Mouse (Mus musculus): ENCODE data around the gene Mobp. TPM values are rescaled to one million over a fixed set of nuclear protein-coding genes. Genes with fewer than 3 reads are reported as not detected.

The Mobp gene
- polyA plus RNA-seq, 1 experiment from 2014 or later, result 0.11 TPM

DNA sequence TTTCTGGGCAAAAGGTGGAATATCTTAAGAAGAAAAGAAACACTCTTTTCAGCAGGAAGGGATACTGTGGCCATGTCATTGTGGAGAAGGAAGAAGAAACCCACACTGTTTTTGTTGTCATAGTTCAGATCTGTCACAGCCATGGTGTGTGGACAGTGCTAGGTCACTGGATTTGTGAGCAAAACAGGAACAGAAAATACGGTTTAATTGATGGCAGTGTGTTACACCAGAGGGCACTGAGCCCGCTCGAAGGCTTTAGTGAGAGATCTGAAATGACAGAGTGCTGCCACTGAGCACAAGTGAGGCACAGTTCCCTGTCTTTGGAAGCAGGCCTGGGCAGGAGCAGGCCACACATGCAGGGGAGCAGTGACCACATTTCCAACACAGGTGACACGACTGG, 31.3 kb upstream of the Mobp start:
- peaks cover 14% of the 10 kb centered on the region; the same call in 1 of the 2 replicates for H3K36me3 ChIP-seq
- H3K4me1 ChIP-seq (replicated peaks), result 0 out of 2 replicates have a peak, but pooled peaks cover 3% of the 10 kb centered on the region
- no peak overlapping the region for H3K4me3 ChIP-seq (replicated peaks)
- H3K9me3 ChIP-seq, result no peaks in the 10 kb centered on the region
- H3K4me2 ChIP-seq (replicated peaks), result no peak overlapping the region
- no peak overlapping the region for H3K9ac ChIP-seq
- ATAC-seq, result no peak
- 82% methylated on average over 4 of the region's 4 CpGs for WGBS
- H3K27ac ChIP-seq, result no peak overlapping the region
- no peaks in the 10 kb centered on the region for H3K27me3 ChIP-seq (replicated peaks)

DNA sequence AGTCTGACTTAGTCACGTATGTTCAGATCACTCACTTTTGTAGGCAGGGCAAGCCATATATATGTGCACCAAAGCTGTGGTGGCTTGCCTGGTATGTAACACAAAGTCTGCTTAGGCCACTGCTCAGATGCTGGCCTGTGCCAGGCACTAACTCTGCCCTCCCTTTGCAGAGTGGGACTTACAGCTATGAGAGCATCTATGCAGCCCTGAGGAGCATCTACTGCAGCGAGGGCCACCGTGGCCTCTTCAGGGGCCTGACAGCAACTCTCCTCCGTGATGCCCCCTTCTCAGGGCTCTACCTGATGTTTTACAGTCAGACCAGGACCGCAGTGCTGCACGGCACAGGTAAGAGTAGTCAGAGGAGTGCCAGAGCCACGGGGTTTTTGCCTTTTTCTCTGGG, 29.0 kb upstream of the Mobp start:
- Histone ChIP-seq H3K4me3 (replicated peaks) (no peak overlapping the region), H3K36me3 (peaks cover 25% of the 10 kb centered on the region), H3K9me3 (no peaks in the 10 kb centered on the region), H3K27me3 (replicated peaks) (no peaks in the 10 kb centered on the region), H3K4me1 (replicated peaks) (0 out of 2 replicates have a peak, but pooled peaks cover 1% of the 10 kb centered on the region), H3K9ac (no peak overlapping the region), H3K4me2 (replicated peaks) (no peak overlapping the region), H3K27ac (no peak overlapping the region)
- 93% methylated on average over 7 of the region's 7 CpGs for WGBS
- ATAC-seq, result no peak

- peak overlapping the region; percentile 35 for H3K4me3 ChIP-seq (replicated peaks)
- H3K4me1 ChIP-seq (replicated peaks), result peaks cover 9% of the 10 kb centered on the region
- 55% methylated on average over 11 of the region's 11 CpGs for WGBS
- H3K27me3 ChIP-seq (replicated peaks), result no peaks in the 10 kb centered on the region
- H3K36me3 ChIP-seq, result peaks cover 28% of the 10 kb centered on the region
- peak overlapping the region; percentile 45; the same call in 1 of the 2 replicates for H3K9ac ChIP-seq
- no peaks in the 10 kb centered on the region for H3K9me3 ChIP-seq
- no peak; the same call in 1 of the 2 replicates for ATAC-seq
- H3K27ac ChIP-seq, result peak overlapping the region; percentile 60; the same call in 1 of the 2 replicates
- peak overlapping the region; percentile 72 for H3K4me2 ChIP-seq (replicated peaks)
These were observed 22.6 kb upstream of the Mobp start for GRCm38 (mm10) chr9:120126868-120127267.

GRCm38 (mm10) chr9:120127538-120128251, 21.8 kb upstream of the Mobp start, which contains the start of gene Rpsa:
Rpsa (plus strand) TSS chr9:120127689.
- H3K9me3 ChIP-seq, result no peaks in the 10 kb centered on the region
- peak within 1 kb of the TSS; percentile 72 for H3K4me2 ChIP-seq (replicated peaks)
- H3K4me1 ChIP-seq (replicated peaks), result peaks cover 9% of the 10 kb centered on the region
- WGBS, result under 1% methylated on average over 67 of the region's 72 CpGs
- peak within 1 kb of the TSS; percentile 100 for H3K9ac ChIP-seq
- H3K27me3 ChIP-seq (replicated peaks), result no peaks in the 10 kb centered on the region
- ATAC-seq, result peak; percentile 97
- H3K36me3 ChIP-seq, result peaks cover 32% of the 10 kb centered on the region
- H3K4me3 ChIP-seq (replicated peaks), result peak within 1 kb of the TSS; percentile 98
- peak within 1 kb of the TSS; percentile 94 for H3K27ac ChIP-seq

- no peaks in the 10 kb centered on the region for H3K9me3 ChIP-seq
- H3K36me3 ChIP-seq, result peaks cover 26% of the 10 kb centered on the region
- peak overlapping the region; percentile 98 for H3K4me3 ChIP-seq (replicated peaks)
- H3K27me3 ChIP-seq (replicated peaks), result no peaks in the 10 kb centered on the region
- no peak for ATAC-seq
- peak overlapping the region; percentile 100 for H3K9ac ChIP-seq
- H3K4me2 ChIP-seq (replicated peaks), result peak overlapping the region; percentile 72
- H3K27ac ChIP-seq, result peak overlapping the region; percentile 49
- 61% methylated on average over 10 of the region's 10 CpGs for WGBS
- H3K4me1 ChIP-seq (replicated peaks), result peaks cover 9% of the 10 kb centered on the region
These were observed 20.2 kb upstream of the Mobp start for GRCm38 (mm10) chr9:120129276-120129675.

DNA sequence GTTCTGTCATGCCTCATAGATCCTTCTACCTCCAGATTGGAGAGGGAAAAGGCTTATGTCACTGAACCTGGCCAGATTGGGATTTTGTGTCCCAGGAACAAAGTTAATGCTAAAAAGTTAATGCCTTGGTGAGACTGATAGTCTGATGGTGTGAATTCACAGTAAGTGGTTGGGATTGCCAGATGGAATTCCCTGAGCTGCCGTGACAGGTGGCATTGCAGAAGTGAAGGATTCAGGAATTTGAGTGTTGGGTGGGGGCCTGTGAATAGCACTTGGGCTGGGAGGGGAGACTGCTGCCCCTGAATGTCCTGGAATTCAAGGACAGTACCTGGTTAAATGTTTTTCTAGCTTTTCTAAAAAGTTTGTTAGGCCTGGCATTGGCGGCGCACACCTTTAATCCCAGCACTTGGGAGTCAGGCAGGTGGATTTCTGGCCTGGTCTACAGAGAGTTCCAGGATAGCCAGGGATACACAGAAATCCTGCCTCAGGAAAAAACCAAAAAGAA, 17.7 kb upstream of the Mobp start:
- H3K4me2 ChIP-seq (replicated peaks), result no peak overlapping the region
- no peak for ATAC-seq

DNA sequence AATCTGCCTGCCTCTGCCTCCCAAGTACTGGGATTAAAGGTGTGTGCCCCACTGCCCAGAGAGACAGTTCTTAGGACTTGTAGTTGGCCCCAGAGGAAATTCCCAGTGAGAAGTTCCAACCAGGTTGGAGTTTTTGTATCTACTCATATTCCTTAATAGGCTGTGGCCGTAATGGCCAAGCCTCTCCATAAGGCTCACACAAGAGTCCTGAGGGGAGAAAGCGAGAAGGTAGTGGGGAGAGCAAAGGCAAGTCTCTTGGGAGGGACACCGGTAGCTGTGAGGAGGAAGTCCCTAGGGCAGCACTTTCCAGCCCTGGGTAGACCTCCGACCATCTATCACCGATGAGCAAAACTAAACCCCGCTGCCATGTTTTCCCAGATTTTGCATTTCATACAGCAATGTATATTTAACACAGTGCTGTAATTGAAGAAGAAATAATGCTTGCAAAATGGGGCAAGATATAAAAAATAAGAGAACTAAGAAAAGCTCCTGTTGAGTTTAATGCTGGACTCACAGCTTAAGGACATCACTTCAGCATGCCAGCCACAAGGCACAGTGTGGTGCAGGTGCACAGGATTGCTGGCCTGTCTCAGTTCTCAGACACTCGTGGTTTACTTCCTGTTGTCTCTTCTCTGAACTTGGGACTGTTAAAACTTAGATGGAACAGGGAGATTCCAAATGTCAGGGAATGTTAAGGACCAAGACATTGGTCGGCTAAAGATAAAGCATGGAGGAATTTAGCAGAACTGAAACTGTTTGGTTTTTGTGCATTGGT, 16.3 kb upstream of the Mobp start:
- WGBS, result 32% methylated on average over 8 of the region's 8 CpGs
- peak; percentile 33; the same call in 1 of the 2 replicates for ATAC-seq
- Histone ChIP-seq H3K27ac (peak overlapping the region; percentile 36), H3K4me1 (replicated peaks) (peaks cover 9% of the 10 kb centered on the region), H3K36me3 (peaks cover 25% of the 10 kb centered on the region), H3K4me3 (replicated peaks) (no peak overlapping the region), H3K4me2 (replicated peaks) (no peak overlapping the region), H3K9ac (no peak overlapping the region), H3K9me3 (no peaks in the 10 kb centered on the region), H3K27me3 (replicated peaks) (no peaks in the 10 kb centered on the region)

More for the DNA sequence above, 17.7 kb upstream of the Mobp start:
- no peaks in the 10 kb centered on the region for H3K27me3 ChIP-seq (replicated peaks)
- no peak overlapping the region for H3K4me3 ChIP-seq (replicated peaks)
- WGBS, result 84% methylated on average over 3 of the region's 3 CpGs
- H3K27ac ChIP-seq, result no peak overlapping the region
- no peak overlapping the region for H3K9ac ChIP-seq
- peaks cover 25% of the 10 kb centered on the region for H3K36me3 ChIP-seq
- H3K4me1 ChIP-seq (replicated peaks), result peaks cover 9% of the 10 kb centered on the region
- H3K9me3 ChIP-seq, result no peaks in the 10 kb centered on the region

DNA sequence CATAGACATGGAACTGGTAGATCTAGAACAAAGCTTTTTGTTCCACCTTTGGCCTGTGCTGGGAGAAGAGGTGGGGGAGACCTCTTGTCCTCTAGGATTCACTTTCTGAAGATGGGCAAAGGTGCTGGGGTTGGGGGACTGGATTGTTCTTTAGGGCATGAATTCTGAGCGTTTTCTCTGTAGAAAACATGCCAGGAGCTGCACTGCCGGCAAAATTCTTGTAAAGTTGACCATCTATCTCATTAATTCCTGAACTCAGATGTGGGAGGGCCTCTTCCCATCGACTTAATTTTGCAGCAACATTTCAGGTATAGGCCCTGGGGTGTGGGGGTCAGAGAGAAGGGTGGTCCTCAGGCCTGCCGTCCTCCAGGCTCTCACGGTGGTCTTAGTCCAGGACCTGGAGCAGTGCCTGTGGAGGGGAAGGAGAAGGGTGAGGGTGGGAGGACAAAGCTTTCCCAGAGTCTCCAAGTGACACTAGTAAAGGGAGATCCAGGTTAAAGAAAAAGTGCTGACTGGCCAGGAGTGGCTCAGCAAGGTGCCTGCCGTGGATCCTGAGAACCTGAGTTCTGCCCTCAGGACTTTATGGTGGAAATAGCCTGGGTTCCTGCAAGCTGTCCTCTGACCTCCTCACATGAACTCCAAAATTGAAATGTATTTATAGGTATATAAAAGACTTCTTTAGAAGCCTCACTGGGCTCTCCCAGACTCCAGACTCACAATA, 15.6 kb upstream of the Mobp start:
- Histone ChIP-seq H3K27ac (no peak overlapping the region), H3K4me3 (replicated peaks) (no peak overlapping the region), H3K9ac (no peak overlapping the region), H3K9me3 (no peaks in the 10 kb centered on the region), H3K27me3 (replicated peaks) (no peaks in the 10 kb centered on the region), H3K4me2 (replicated peaks) (no peak overlapping the region), H3K4me1 (replicated peaks) (peaks cover 4% of the 10 kb centered on the region), H3K36me3 (peaks cover 25% of the 10 kb centered on the region)
- WGBS, result 44% methylated on average over 6 of the region's 6 CpGs
- ATAC-seq, result no peak

- WGBS, result 72% methylated on average over 13 of the region's 13 CpGs
These were observed 14.9 kb upstream of the Mobp start for GRCm38 (mm10) chr9:120134529-120135160.

DNA sequence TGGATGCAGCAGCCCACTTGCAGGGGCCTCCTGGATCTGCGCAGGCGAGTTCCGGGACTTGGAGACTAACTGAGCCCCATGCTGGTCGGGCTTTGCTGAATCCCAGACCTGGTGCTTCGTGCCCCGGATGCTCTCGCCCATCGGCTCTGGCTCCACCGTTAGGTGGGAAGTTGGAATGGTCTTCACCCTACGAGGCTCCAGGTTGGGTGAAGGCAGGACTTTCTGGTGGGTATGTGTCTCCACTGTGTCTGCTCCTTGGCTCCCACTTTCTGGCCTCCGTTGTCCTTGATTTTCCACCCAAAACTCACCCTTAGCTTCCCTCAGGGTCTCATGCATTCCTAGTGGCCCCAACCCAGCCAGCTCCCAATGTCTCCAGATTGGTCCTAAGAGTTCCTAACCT, 14.1 kb upstream of the Mobp start:
- peaks cover 14% of the 10 kb centered on the region for H3K36me3 ChIP-seq
- no peak overlapping the region for H3K4me2 ChIP-seq (replicated peaks)
- ATAC-seq, result no peak
- no peak overlapping the region for H3K27ac ChIP-seq
- no peak overlapping the region for H3K9ac ChIP-seq
- no peak overlapping the region for H3K4me3 ChIP-seq (replicated peaks)
- no peaks in the 10 kb centered on the region for H3K9me3 ChIP-seq
- 86% methylated on average over 11 of the region's 11 CpGs for WGBS
- no peaks in the 10 kb centered on the region for H3K27me3 ChIP-seq (replicated peaks)
- no peaks in the 10 kb centered on the region for H3K4me1 ChIP-seq (replicated peaks)

More at GRCm38 (mm10) chr9:120134529-120135160, 14.9 kb upstream of the Mobp start:
- H3K4me3 ChIP-seq (replicated peaks), result no peak overlapping the region
- no peaks in the 10 kb centered on the region for H3K27me3 ChIP-seq (replicated peaks)
- H3K9ac ChIP-seq, result no peak overlapping the region
- no peak overlapping the region for H3K4me2 ChIP-seq (replicated peaks)
- no peak overlapping the region for H3K27ac ChIP-seq
- peaks cover 20% of the 10 kb centered on the region for H3K36me3 ChIP-seq
- no peaks in the 10 kb centered on the region for H3K9me3 ChIP-seq
- no peaks in the 10 kb centered on the region for H3K4me1 ChIP-seq (replicated peaks)
- no peak for ATAC-seq

DNA sequence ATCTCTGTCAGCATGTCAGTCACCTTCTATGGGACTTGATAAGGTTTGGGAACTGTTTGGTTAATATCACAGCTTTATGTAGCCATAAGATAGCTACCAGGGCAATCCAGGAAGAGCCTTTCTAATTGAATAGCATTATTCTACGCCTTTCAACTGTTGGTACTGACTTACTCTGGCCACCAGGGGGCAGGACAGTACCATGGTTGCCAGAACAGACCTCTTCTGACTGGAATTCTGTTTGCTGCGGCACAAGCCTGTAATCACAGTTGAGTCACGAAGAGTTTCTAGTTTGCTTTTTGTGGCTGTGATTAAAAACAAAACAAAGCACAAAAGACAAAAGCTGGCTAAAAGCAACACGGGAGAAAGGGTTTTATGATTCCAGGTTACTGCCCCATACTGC, 8.9 kb upstream of the Mobp start:
- peak; percentile 81 for ATAC-seq
- Histone ChIP-seq H3K4me3 (replicated peaks) (no peak overlapping the region), H3K9ac (no peak overlapping the region), H3K27me3 (replicated peaks) (no peaks in the 10 kb centered on the region), H3K27ac (no peak overlapping the region), H3K4me2 (replicated peaks) (no peak overlapping the region), H3K4me1 (replicated peaks) (no peaks in the 10 kb centered on the region), H3K36me3 (no peaks in the 10 kb centered on the region), H3K9me3 (no peaks in the 10 kb centered on the region)
- WGBS, result 10% methylated on average over 4 of the region's 4 CpGs
